Comparison of ENCODE assay signal across 24 mouse cellular contexts in the genomic region with DNA sequence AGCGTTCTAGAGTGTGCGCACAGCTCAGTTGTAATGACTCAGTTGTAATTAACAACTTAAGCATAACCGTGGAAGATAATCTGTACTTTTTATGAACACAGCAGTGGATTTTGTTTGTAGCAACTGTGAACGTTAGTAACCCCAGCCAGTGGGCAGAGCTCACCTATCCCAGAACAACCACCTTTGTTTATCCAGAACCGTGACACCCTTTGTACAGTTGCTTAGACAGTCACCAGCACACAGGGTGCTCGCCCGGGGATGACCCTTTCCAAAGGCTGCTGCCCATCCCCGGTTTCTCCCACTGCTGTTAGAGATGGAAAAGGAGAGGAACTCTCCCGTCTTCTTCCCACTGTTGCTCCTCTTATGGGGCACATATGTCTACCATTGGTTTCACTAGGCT. TPM values are rescaled to one million over a fixed set of nuclear protein-coding genes. Genes with fewer than 3 reads are reported as not detected.
"Had no signal": no experiment of that assay in that cellular context is flagged by ENCODE, and none has a peak within 500 bp of the region (broad histone marks: within the 10 kb centered on the region; RNA-seq: fewer than 3 reads in every experiment).

No protein-coding gene starts in this region.

- H3K27me3 ChIP-seq: midbrain, embryonic 12.5 days; neural tube, embryonic 13.5 days; neural tube, embryonic 15.5 days; stomach, embryonic 15.5 days had no signal

- H3K36me3 ChIP-seq: neural tube, embryonic 13.5 days; stomach, embryonic 15.5 days had no signal

- ATAC-seq: midbrain, embryonic 16.5 days had no signal

- H3K4me2 ChIP-seq: lung, embryonic 14.5 days; midbrain, embryonic 12.5 days; neural tube, embryonic 13.5 days; neural tube, embryonic 15.5 days; stomach, embryonic 15.5 days had no signal

- H3K27ac ChIP-seq: midbrain, embryonic 10.5 days; midbrain, embryonic 12.5 days; neural tube, embryonic 13.5 days; neural tube, embryonic 15.5 days; stomach, embryonic 15.5 days; stomach, postnatal 0 days had no signal

- DNase-seq: lung, adult 18-20 months; lung, embryonic 14.5 days; lung, postnatal 10 days; lung, postnatal 4 days; midbrain, embryonic 14.5 days; retina, postnatal 1 day; right cerebral cortex, adult 18-20 months; right cerebral cortex, postnatal 25 days; right cerebral cortex, postnatal 4 days; thymus, adult 2 months; thymus, postnatal 25 days; thymus, postnatal 4 days had no signal

- H3K4me1 ChIP-seq: stomach, embryonic 15.5 days had no signal

- H3K9me3 ChIP-seq: midbrain, embryonic 10.5 days; midbrain, embryonic 12.5 days; neural tube, embryonic 13.5 days; neural tube, embryonic 15.5 days; stomach, embryonic 15.5 days had no signal

- H3K9ac ChIP-seq: lung, embryonic 14.5 days; midbrain, embryonic 12.5 days; neural tube, embryonic 13.5 days; neural tube, embryonic 15.5 days; stomach, embryonic 15.5 days had no signal

- H3K4me3 ChIP-seq: midbrain, embryonic 10.5 days; midbrain, embryonic 12.5 days; myocyte; neural tube, embryonic 13.5 days; neural tube, embryonic 15.5 days; stomach, embryonic 15.5 days had no signal

RNA-seq across cellular contexts. Expression of a gene that starts 22.6 kb away (rescaled TPM):
- total RNA-seq: megakaryocyte, adult 5-6 weeks; megakaryocyte-erythroid progenitor cell, adult 5-6 weeks had no signal
- polyA plus RNA-seq: lung, embryonic 16.5 days; neural tube, embryonic 11.5 days; neural tube, embryonic 13.5 days had no signal

RNA-seq across cellular contexts. Expression of a gene that starts 29.3 kb away (rescaled TPM):
- total RNA-seq: megakaryocyte, adult 5-6 weeks; megakaryocyte-erythroid progenitor cell, adult 5-6 weeks had no signal
- polyA plus RNA-seq: myocyte had no signal
